ENCODE assay signal across 10 mouse cellular contexts in the genomic region with DNA sequence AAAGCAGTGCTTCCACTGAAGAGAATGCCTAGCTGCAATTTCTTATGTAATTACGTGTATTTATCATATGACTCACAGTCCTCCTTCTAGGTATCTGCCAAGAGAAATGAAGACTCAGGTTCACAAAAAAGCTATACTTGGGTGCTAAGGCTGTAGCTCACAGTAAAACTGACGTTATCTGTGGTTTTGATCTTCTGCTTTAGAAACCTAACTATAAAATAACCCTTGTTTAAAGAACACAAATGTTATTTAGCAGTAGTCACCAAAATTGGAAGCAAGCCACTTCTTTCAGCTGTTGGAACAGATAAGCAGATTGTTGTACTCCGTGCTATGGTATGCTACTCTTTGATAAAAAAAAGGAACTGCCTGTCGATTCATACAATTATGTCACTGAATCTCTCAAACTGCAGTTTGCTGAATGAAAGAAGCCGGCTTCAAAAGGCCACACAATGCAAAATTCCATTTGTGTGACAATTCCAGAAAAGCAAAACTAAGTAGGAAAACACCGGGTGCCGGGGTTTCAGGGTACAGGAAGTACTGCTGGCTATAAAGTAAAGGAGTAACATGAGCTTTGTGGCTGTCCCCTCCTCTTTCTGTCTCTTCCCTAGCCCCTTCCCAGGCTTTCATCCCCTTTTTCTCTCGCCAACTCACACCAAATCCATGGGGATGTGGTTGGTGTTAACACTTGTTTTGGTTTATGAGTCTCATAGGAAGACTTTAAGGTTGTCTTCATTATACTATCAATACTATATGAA. TPM values are rescaled to one million over a fixed set of nuclear protein-coding genes. Genes with fewer than 3 reads are reported as not detected.
A peak's percentile ranks its signal among the peaks of the same experiment; 100 is the strongest.
DNase-seq lines count a peak whose midpoint lies in the region; ATAC-seq and TF ChIP-seq lines count a peak whose summit lies in the region.
"Had no signal": no experiment of that assay in that cellular context is flagged by ENCODE, and none has a peak within 500 bp of the region (broad histone marks: within the 10 kb centered on the region; RNA-seq: fewer than 3 reads in every experiment).

No protein-coding gene starts in this region.

- H3K36me3 ChIP-seq in kidney, postnatal 0 days (ENCODE audit: insufficient read depth, low read length), result no peaks in the 10 kb centered on the region
- no peaks in the 10 kb centered on the region for H3K36me3 ChIP-seq in heart, embryonic 12.5 days

- ATAC-seq in kidney, postnatal 0 days (replicated peaks; ENCODE audit: low FRiP score, low read depth), result no peak
- no peak for ATAC-seq in heart, embryonic 12.5 days (ENCODE audit: insufficient number of reproducible peaks, low FRiP score)

- peak overlapping the region; percentile 1; the same call in 1 of the 2 replicates for H3K4me2 ChIP-seq in kidney, postnatal 0 days (ENCODE audit: low read length)
- peak overlapping the region; percentile 45 for H3K4me2 ChIP-seq in heart, embryonic 12.5 days

- peak overlapping the region; percentile 54; the same call in 1 of the 2 replicates for H3K27ac ChIP-seq in kidney, postnatal 0 days
- H3K27ac ChIP-seq in heart, embryonic 12.5 days (ENCODE audit: poor library complexity, severe bottlenecking), result peak overlapping the region; percentile 47

- peak; percentile 66 for DNase-seq in kidney, postnatal 0 days (ENCODE audit: low spot score)
- DNase-seq in kidney, postnatal 25 days, result no peak
- peak; percentile 85 for DNase-seq in Muller cell, postnatal 12 days (ENCODE audit: inconsistent ontology term)
- DNase-seq in lung, postnatal 36 days, result peak; percentile 61
- no peak for DNase-seq in urinary bladder, adult 18-20 months (ENCODE audit: low spot score in 2 of 2)
- no peak for DNase-seq in ovary, postnatal 36 days (ENCODE audit: low spot score)
- DNase-seq in gastrocnemius, adult 18-20 months (ENCODE audit: low spot score), result no peak
- DNase-seq: adrenal gland, adult 8-10 months; gastrocnemius, postnatal 10 days had no signal

- no peak overlapping the region for H3K4me3 ChIP-seq in kidney, postnatal 0 days (replicated peaks; ENCODE audit: low read depth, low read length)
- H3K4me3 ChIP-seq in heart, embryonic 12.5 days, result no peak overlapping the region

- no peak for TF ChIP-seq CTCF in kidney, postnatal 0 days (IDR thresholded peaks at IDR 0.05; ENCODE audit: low read depth)

- H3K4me1 ChIP-seq in kidney, postnatal 0 days (replicated peaks; ENCODE audit: insufficient read depth, low read length), result no peaks in the 10 kb centered on the region
- peaks cover 21% of the 10 kb centered on the region for H3K4me1 ChIP-seq in heart, embryonic 12.5 days (replicated peaks)

- no peaks in the 10 kb centered on the region for H3K9me3 ChIP-seq in kidney, postnatal 0 days (replicated peaks; ENCODE audit: low read length)
- H3K9me3 ChIP-seq in heart, embryonic 12.5 days (replicated peaks), result no peaks in the 10 kb centered on the region

- no peaks in the 10 kb centered on the region for H3K27me3 ChIP-seq in kidney, postnatal 0 days (ENCODE audit: insufficient read depth, low read length)
- no peaks in the 10 kb centered on the region for H3K27me3 ChIP-seq in heart, embryonic 12.5 days (replicated peaks)

- no peak overlapping the region for H3K9ac ChIP-seq in kidney, postnatal 0 days (ENCODE audit: low read depth, low read length)
- H3K9ac ChIP-seq in heart, embryonic 12.5 days, result no peak overlapping the region

- WGBS in kidney, postnatal 0 days, result 50% methylated on average over 8 of the region's 8 CpGs
- 36% methylated on average over 8 of the region's 8 CpGs for WGBS in heart, embryonic 12.5 days

RNA-seq across cellular contexts. Expression of a gene that starts 17.0 kb away (rescaled TPM):
- polyA plus RNA-seq in kidney, postnatal 0 days (2015; fragmentation: Nextera tagmentation; extraction: Ambion mirVana), result 20.7 and 21.0 TPM in 2 replicates
- 20.0 and 20.3 TPM in 2 replicates for polyA plus RNA-seq in heart, embryonic 12.5 days (2016; fragmentation: Nextera tagmentation; extraction: Ambion mirVana)
- 1 to 10 TPM; 7.2 to 7.5 TPM for total RNA-seq in gastrocnemius, adult 18-20 months (2021)

RNA-seq across cellular contexts. Expression of a gene that starts 28.5 kb away (rescaled TPM):
- polyA plus RNA-seq in kidney, postnatal 0 days (2015; fragmentation: Nextera tagmentation; extraction: Ambion mirVana), result 754 and 861 TPM in 2 replicates
- 775 and 814 TPM in 2 replicates for polyA plus RNA-seq in heart, embryonic 12.5 days (2016; fragmentation: Nextera tagmentation; extraction: Ambion mirVana)
- 100 to 1,000 TPM; 834 to 889 TPM for total RNA-seq in gastrocnemius, adult 18-20 months (2021)

RNA-seq across cellular contexts. Expression of a gene that starts 32.3 kb away (rescaled TPM):
- polyA plus RNA-seq in kidney, postnatal 0 days (2015; fragmentation: Nextera tagmentation; extraction: Ambion mirVana), result 47.4 and 50.8 TPM in 2 replicates
- polyA plus RNA-seq in heart, embryonic 12.5 days (2016; fragmentation: Nextera tagmentation; extraction: Ambion mirVana), result 52.3 and 54.1 TPM in 2 replicates
- total RNA-seq in gastrocnemius, adult 18-20 months (2021), result 10 to 100 TPM; 26.5 to 27.0 TPM

Comparison
In these comparisons a context has a peak if more than half of its experiments do, and no peak if none do; other contexts are left out.
1. DNase-seq: peak in kidney, postnatal 0 days (single experiment), Muller cell, postnatal 12 days (single experiment) and lung, postnatal 36 days (single experiment); none in kidney, postnatal 25 days (0 of 2), urinary bladder, adult 18-20 months (0 of 2), ovary, postnatal 36 days (single experiment) and gastrocnemius, adult 18-20 months (single experiment).